Mouse (Mus musculus): ENCODE data around the gene Rcan2.

Gene Rcan2

DNA sequence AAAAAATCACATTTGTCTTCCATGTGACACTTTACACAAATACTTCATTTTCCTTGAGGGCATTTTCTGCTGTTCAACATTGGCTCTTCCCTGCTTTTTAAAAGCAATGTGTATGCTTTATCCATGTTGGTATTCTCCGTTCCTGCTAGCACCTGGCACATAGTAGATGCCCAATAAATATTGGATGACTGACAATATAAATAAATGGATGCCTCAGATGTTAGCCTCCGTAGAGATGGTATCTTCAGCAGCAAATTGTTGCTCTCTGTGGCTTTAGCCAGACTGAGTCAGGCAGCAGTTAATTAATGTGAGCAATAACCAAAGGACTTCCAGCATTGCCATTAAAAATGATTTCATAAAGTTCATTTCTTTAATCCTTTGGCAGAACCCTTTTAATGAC lies 223.9 kb downstream of the Rcan2 start:
- no peak for DNase-seq

DNA sequence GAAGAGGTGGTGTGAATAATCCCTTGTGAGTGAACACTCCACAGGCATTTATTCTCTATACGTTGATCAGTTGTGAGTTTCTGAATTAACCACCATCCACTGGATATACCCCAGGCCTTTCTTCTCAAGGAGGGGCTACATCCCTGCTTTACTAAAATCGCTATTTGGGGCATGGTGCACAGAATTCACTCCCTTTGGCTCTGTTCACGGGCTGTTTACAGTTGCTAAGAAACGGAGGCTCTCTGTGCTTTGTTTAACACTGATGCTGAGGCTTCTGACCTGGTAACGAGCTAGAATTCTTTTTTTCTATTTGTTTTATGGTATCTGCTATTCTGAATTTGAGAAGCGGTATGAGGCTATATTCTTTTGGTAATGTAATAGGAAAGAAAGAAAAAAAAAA lies 224.8 kb downstream of the Rcan2 start:
- no peak for DNase-seq

DNA sequence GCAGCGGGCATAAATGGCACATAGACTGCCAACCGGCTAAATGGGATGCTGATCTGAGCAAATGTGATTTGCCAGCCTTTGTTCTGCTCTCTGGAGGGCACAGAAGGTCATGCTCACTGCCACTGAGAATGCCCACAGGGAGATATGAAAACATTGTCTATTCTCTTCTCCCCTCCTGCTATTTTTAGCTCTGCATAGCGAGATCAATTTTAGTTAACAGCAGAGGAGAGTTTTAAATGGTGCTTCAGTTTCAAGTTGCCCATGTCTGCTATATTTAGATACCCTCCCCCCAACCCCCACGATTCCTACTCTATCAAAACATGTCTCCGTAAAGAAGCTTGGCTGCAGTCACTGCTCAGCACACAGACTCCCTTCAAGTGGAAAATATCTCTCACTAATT lies 225.2 kb downstream of the Rcan2 start:
- no peak for DNase-seq

DNA sequence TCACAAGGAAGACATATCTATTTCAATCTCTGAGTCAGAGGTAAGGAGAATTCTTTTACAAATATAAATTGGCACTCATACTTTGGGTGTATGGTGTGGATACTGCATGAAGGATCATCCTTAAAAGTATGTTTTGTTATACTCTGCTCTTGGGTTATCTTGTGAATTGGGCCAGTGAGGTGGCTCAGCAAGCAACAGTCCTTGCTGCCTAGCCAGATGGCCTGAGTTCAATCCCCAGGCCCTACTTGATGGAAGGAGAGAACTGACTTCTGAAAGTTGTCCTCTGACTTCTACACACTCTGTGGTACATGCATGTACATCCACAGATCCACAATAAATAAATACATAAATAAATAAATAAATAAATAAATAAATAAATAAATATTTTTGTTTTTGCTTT lies 225.6 kb downstream of the Rcan2 start:
- DNase-seq = no peak

DNA sequence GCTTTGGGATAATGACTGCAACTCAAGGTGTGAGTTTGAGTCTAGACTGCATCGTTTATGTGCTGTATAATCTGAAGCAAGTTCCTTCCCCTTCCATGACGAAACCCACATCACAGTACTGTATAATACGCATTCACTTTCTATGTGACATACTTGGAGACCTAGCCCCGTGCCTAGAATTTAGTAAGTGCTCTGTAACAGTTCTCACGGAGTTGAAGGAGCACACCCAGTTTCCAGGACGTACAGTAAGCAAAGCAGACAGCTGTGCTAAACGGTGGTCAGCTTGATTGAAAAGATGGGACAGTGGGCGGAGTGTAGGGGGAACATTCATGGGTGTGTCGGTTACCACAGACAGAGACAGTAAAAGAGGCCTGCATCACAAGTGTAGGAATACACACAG lies 226.2 kb downstream of the Rcan2 start:
- DNase-seq = no peak

DNA sequence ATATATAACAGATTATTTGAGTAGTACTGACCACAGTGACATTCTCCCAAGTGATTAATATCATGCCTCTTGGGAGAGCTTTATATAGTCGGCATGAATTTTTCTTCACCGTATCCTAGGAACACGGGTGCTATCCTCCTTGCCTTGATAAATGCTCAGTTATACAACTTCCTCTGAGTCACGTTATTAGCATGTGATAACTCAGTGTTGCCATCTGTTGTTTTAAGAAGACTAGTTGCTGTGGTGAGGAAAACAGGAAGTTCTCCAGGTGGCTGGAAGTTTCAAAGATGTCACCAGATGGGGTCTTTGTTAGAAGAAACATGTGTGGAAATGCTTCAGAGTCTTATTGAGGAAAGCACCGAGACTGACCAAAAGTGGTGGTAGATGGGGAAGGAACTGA lies 228.5 kb downstream of the Rcan2 start:
- DNase-seq = no peak

DNA sequence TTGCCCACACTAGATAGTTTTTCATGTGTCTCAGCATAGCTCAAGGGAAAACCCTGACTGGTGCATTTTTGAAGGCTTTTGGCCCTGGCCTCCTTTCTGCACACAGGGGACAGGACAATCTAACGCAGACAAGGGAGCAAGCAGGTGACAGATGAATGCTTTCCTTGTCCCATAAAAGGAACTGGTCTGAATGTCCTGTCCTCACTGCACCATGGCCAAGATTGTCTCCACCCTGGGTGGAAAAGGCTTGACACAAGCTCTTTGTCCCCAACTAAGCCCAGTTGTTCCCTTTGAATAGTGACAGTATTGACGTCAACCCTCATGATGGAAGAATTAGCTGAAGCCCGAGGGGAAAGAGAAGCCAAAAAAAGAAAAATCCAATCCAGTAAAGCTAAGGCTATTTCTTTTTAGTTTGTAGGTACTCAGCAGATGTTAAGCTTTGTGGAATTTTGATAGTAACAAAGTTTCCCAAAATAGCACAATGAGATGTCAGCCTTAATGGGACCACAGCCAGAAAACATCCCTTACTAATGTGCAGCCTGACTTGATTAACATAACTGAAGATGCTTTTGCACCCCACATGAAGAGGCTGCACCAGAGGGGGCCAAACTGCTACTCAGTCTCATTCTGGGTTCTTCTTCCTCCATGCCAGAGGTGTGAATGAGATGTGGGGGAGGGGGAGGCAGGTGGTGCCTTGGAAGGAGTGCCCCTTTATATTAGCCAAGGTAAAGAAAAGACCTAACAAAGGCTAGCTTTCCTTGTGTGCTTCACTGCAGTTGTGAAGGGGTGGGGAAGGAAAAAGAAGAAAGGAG lies 229.8 kb downstream of the Rcan2 start:
- no peak for DNase-seq

DNA sequence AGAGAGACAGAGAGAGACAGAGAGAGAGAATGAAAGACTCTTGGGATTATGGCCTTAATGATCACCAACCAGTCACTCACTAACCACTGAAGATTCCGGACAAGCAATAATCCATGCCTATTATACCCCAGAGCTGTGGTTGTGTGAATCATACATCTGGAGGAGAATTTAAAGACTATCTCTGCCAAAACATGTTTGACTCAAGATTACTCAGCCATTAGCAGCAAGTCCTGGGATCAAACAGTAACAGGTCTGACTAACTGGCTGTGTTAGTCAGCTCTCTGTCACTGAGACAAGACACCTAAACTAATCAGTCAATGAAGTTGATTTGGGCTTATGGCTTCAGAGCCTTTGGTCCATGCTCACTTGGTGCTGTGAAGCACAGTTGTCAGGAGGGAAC lies 233.9 kb downstream of the Rcan2 start:
- DNase-seq = no peak

DNA sequence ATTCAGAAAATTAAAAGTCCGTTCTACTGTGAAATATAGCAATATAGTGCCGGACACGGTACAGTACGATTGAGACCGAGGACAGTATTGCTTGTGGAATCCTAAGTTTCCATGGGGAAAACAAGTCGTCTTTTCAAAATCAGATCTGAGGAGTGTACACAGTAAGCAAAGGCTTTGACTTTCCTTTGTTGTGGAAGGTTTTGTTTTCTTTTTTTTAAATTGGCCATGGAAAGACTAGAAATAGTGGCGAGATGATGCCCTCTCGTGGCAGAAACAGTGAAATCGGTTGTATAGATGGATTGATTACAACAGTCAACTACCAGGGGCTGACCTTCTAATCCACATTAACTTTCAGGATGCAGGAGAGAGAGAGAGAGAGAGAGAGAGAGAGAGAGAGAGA lies 237.5 kb downstream of the Rcan2 start:
- DNase-seq = peak; percentile 33 to 52

DNA sequence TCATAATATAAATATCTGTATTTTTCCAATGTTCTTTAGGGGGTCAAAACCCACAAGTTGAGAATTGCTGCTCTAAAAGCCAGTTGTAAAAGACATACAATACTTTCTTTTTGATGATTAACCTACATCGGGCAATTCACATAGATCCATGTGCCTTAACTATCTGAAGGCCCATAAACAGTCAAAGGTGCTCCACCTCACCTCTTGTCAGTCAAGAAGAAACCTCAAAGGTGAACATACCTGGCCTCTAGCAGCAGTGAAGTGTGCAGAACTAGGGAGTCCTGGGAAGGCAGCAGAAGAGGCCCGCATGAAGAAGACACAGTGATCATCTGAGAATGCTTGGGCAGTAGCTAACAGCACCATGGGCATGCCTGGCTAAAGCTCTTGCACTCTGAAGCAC lies 239.3 kb downstream of the Rcan2 start:
- no peak for DNase-seq

DNA sequence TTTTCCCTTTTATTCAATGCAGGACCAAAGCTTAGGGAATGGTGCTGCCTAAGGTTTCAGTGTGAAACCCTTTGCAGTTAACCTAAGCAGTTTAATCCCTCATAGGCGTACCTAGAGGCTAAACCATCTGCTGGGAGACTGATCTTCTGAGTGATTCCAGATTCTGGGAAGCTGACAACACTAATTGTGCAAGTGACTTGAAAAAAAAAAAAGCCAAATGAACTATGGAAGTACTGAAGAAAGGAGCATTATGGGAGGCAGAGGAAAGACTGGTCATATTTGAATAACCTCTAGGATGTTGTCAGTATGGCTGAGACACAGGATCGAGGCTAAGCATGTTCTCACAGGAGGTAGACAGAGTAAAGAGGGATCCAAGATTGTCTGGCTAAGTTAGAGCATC lies 241.2 kb downstream of the Rcan2 start:
- DNase-seq = no peak

DNA sequence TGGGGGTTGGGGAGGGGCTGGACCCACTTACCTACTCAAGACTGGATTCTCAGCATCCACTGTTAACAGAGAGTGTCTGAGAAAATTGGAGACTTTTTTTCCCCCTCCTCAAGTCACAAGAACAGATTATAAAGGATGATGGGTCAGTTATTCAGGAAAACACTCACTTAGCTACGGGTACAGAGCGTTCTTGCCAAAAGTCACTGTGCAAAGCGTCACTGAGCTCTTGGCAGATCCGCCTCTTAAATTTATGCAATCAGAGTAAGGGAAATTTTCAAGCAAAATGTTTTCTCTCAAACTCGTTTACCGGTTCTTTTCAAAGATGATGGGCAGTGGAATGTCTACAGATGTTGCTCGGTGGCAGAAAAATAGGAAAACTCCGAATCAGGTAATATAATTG lies 241.7 kb downstream of the Rcan2 start:
- DNase-seq = no peak

DNA sequence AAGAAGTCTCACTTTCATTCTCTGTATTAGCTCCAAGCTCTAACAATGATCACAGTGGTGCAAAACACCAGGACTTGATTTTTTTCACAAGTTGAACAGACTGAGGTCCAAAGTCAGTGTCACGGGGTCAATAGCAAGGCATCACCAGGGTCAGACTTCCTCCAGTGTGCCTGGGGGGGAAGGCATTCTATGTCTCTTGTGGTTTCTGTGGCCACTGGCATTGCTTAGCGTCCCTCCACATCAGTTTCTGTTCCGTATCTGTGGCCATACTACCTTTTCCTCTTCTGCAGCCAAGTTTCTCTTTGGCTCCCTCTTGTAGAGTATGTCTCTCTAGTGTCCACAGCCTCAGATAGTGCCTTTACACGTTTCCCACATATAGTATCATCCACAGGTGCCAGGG lies 252.3 kb downstream of the Rcan2 start:
- DNase-seq = no peak

DNA sequence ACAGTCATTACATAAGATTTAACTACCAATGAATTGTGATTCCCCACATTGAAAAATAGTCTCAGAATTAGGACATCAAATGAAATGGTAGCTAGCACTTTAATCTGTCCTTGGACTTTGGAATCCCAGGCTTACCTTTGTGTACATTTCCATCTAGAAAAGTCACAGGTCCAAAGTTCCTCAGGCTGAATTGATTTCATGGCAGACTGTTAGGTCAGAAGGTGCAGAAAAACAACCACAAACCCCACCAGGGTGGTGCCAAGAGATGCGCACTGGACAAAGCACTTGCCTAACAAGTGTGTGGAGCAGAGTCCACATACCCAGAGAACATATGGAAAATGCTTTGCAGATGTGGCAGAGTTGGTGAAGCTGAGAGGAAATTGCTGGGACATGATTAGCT lies 256.0 kb downstream of the Rcan2 start:
- no peak for DNase-seq

DNA sequence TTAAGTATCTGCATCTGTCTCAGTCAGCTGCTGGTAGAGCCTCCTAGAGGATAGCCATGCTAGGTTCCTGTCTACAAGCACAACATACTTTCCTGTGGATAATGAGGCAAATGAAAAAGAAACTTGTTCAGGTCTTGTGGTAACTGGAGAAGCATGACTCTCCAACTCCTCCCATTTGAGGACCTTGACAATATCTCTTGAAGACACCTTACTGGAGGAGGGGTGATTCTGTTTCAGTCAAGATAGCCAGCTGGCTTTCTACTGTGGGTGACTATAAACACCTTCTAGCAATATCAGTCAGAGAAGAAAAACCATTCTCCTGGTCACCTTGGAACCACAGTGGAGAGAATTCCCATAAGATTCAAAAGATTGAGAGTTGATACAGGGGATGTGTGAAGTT lies 257.0 kb downstream of the Rcan2 start:
- no peak for DNase-seq

DNA sequence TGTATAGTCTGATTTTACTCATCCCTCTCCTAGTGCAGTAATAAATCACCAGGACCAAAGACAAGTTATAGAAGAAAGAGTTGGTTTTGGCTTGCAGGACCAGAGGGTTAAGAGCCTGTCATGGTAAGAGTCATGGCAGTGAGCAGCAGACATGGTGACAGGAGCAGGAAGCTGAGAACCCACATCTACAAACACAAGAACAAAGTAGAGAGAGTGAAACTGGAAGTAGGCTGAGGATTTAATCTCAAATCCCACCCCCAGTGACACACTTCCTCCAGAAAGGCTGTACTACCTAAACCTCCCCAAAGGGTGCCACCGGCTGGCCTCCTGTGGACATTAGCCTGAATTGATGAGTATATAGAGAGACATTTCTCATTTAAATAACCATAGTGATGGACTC lies 259.6 kb downstream of the Rcan2 start:
- no peak for DNase-seq

DNA sequence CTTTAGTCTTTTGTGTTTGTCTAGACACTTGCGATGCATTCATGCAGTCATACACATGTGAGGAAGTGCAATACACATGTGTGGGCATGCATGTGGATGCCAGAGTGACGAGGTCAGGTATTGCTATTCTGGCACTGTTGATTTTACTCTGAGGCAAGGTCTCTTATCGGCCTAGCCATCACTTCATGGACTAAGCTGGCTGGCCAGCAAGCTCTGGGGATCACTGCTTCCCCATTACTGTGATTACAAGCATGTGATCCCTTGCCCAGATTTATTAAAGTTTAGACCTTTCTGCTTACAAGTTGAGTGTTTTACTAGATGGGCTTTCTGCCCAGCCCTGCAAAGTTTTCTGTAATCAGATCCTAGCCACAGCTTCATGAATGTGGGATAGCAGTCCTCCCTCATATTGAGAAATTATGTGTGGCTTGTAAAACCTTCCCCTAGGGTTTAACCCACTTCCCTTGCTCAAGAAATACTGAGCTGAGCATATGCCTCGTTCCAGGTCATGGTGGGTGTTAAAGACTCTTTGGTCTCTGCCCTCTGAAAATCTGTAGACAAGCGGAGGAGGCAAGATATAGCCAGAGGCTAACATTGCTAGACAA lies 260.2 kb downstream of the Rcan2 start:
- DNase-seq = no peak

DNA sequence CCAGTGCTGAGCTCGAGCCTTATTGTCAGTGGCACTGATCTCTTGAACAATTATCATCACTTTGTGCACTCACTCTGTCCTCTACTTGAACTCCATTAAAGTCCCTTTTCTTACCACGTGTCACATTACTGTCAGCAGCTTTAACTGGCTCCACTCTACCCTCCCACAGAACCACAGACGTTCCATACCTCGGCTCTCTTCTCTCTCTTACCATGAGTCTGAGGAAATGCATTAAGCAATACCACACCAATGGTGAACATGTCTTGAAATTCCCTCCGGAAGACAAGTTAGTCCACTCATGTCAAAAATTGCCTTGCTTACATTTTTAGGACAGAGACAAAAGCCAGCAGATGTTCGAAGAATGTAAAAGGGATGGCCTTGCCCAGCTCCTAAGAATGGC lies 267.7 kb downstream of the Rcan2 start:
- DNase-seq = no peak

DNA sequence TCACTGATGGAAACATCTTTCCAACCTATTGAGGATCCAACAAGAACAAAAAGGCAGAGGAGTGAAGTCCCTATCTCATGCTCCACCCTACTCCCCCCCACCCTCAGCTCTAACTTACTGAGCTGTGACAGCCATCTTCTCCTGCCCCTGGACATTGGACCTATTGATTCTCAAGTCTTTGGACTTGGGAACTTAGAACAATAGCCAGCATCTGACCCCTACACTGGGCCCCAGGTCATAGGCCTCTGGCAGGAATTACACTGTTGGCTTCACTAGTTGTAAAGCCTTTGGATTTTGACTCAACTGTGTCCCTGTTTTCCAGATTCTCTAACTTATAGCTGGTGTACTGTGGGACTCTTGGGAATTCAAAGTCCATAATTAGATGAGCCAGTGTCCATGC lies 270.5 kb downstream of the Rcan2 start:
- DNase-seq = no peak

DNA sequence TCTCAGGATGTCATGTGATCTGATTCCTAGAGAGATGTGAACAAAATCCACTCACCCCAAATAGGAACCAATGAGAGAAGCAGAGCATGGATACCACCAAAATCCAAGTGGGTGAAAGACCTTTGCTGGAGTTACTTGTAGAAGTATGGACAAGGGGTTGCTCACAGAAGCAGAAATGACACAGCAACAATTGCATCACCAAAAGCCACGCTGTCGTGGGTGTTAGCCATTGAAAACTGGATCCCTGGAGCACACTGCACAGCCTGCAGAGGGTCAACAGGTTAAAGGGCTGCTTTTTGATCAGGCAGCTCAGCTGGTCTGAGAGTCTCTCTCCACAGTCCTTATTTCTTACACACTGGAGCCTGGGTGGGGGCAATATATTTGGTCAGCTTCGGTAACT lies 274.4 kb downstream of the Rcan2 start:
- DNase-seq = no peak

DNA sequence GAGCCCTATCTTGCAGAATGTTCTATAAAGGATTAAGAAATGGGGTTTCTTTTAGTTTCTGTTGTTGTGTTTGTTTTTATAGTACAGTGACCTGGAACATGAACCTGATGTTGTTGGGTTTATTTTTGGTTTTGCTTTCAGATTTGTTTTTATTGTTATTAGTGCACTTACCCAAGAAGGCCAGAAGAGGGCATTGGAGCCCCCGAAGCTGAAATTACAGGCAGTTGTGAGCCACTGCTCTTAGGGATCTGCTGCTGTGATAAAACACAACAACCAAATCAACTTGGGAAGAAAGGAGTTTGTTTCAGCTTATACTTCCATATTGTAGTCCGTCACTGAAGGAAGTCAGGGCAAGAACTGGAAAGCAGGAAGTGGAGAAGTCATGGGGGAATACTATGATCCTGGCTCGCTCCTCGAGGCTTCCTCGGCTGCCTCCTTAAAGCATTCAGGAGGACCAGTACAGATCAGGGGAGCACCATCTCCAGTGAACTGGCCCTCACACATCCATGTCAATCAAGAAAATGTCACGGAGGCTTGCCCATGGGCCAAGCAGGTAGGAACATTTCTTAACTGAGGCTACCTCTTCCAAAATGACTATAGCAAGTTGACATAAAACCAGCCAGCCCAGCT lies 275.0 kb downstream of the Rcan2 start:
- peak in 1 of 2 experiments; percentile 22 for DNase-seq

DNA sequence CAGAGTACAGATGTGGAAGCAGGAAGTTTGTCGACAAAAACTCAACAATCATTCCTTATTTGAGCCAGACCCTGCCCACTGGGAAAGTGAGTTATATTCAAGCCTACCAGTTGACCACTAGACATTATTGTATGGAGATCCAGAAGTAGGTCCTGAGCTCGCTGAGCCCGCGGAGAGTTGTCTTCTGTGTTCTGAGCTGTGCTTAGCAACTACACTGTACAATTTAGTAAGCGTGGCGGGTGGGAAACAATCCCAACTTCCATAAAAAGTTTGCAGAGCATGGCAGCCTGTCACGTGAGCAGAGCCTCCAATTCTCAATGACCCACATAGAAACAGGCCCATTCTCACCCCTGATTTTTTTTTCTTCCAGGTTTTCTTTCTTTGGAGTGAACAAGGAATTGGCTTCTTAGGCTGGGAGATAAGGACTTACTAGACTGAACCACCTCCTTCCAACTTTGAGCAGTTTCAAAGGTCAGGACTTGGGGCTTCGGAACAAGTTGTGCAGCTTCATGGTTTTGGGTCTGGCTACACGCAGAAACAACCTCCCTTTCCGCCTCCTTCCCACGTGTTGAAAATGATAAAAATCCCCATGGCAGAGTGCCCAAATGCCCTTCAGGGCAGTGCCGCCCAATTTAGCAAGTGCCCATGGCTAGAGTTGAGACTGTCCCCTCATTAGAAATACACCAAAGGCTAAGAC lies 276.1 kb downstream of the Rcan2 start:
- DNase-seq = no peak

DNA sequence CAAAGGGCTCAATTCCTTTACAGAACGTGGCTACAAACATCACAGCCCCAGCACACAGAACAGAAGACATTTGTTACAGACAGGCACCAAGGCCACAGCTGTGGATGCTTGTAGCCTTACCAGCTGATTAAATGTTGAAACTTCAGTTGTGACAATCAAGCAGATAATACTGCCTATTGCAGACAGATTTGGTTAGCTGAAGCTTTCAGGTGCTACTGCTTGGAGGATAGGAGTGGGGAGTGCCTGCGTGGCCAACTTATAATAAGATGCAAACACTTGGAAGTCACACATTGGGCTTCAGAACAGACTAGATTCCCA lies 276.7 kb downstream of the Rcan2 start:
- DNase-seq = no peak

Measured in cerebellum, postnatal 36 days (tissue).